Mouse (Mus musculus) gonadal fat pad, adult 2 months (tissue): ENCODE data around the gene Esp15. TPM values are rescaled to one million over a fixed set of nuclear protein-coding genes. Genes with fewer than 3 reads are reported as not detected.
"Not testable (repeated sequence)": the region's sequence is repeated elsewhere in the genome, so short reads cannot be mapped to it uniquely, and the experiment has no call there.

Experiments used
- DNase-seq: peaks from one replicate; pipeline ENCODE4 v3.0.0-alpha.2; 2012; ENCODE audit warnings: low read depth
- polyA plus RNA-seq: library from polyadenylated mRNA; depleted of rRNA; stranded (reverse); fragments of >200 nt; gene quantifications from 2 replicates; pipeline ENCODE4 v1.2.3, GENCODE M21; 2012; rRNA removed

Esp15 gene
- polyA plus RNA-seq: not detected in 2 replicates

DNA sequence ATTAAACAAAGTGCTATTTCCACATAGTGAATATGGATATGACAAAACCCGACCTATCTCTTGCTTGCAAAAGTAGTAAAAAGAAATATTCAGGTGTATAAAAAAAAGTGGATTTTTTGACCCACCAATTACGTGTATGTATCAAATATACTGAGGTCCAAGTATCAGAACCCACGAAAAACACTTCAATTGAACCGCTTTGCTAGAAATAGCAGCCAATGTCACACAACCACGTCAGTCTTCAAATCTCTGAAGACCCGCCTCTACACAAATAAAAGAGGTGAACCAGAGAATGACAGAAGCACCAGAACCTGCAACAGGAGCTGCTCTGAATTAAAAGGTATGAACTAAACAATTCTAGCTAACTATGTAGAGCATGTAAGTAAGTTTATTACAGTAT lies at the start of gene Esp15:
TSS of gene Esp15 (plus strand) at position 301 of the 400 bp plus-strand sequence.
- not testable (repeated sequence) for DNase-seq

DNA sequence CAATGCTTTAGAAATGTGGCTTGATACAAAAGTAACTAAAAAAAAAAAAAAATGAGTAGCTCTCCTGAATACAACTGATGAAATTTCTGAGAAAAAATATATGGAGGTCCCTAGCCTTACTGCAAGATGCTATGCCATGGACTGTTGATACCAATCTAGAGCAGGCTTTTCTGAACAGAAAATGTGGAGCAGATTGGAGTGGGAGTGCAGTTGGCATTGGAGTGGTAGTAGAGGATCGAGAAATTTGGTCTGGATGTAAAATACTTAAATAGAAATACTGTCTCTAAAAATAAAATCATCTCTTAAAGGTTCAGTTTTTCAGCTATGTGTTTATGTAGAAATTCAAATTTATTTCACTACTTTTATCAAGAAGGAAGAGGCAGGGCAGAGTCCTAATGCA lies 49.2 kb upstream of the Esp15 start:
- DNase-seq: no peak

Other genes with a start within 250 kb of the Esp15 start
- not detected in 2 replicates for gene Esp18, start 234.6 kb upstream of the Esp15 start, polyA plus RNA-seq
- gene Esp16, start 104.8 kb upstream of the Esp15 start, polyA plus RNA-seq: not detected in 2 replicates